Mouse (Mus musculus): ENCODE measurements around the gene Nudt15.

- TF ChIP-seq CTCF (IDR thresholded peaks at IDR 0.05; ENCODE audit: low read depth) = no peak
- no peak for TF ChIP-seq EP300 (IDR thresholded peaks at IDR 0.05; ENCODE audit: low read depth)
Observed at GRCm38 (mm10) chr14:73472205-73472604, 75.8 kb downstream of the Nudt15 start.

Data from liver, embryonic 14.5 days (tissue).